Comparison of ENCODE assay signal across 7 mouse cellular contexts in genomic region chr2:130840846-130841245, GRCm38 (mm10).
DNase-seq lines count a peak whose midpoint lies in the region; ATAC-seq and TF ChIP-seq lines count a peak whose summit lies in the region.

No protein-coding gene starts in this region.

- TF ChIP-seq POLR2A in myocyte (IDR thresholded peaks at IDR 0.05; ENCODE audit: insufficient read length, low read depth): no peak

- no peak overlapping the region for H3K9ac ChIP-seq in heart, embryonic 11.5 days (ENCODE audit: low read depth, low read length)
- H3K9ac ChIP-seq in kidney, postnatal 0 days (ENCODE audit: low read depth, low read length): no peak overlapping the region
- H3K9ac ChIP-seq in limb, embryonic 15.5 days: no peak overlapping the region

- H3K36me3 ChIP-seq in heart, embryonic 11.5 days (ENCODE audit: control insufficient read depth, insufficient read depth, low read length): peaks cover 3% of the 10 kb centered on the region; the same call in 1 of the 2 replicates
- H3K36me3 ChIP-seq in kidney, postnatal 0 days (ENCODE audit: insufficient read depth, low read length): no peaks in the 10 kb centered on the region
- H3K36me3 ChIP-seq in limb, embryonic 15.5 days: no peaks in the 10 kb centered on the region
- H3K36me3 ChIP-seq in myocyte (ENCODE audit: control insufficient read depth, insufficient read depth): no peaks in the 10 kb centered on the region

- no peak overlapping the region for H3K4me3 ChIP-seq in heart, embryonic 11.5 days (ENCODE audit: low read depth, low read length)
- H3K4me3 ChIP-seq in kidney, postnatal 0 days (replicated peaks; ENCODE audit: low read depth, low read length): peak overlapping the region; percentile 99
- peak overlapping the region; percentile 71; the same call in 1 of the 2 replicates for H3K4me3 ChIP-seq in limb, embryonic 15.5 days
- peak overlapping the region; percentile 88 for H3K4me3 ChIP-seq in myocyte

- 9% methylated on average over 4 of the region's 4 CpGs for WGBS in heart, embryonic 11.5 days (ENCODE audit: insufficient replicate concordance)
- WGBS in kidney, postnatal 0 days: 6% methylated on average over 4 of the region's 4 CpGs
- 5% methylated on average over 4 of the region's 4 CpGs for WGBS in limb, embryonic 15.5 days

- H3K4me1 ChIP-seq in heart, embryonic 11.5 days (ENCODE audit: control insufficient read depth, insufficient read depth, low read length): peaks cover 35% of the 10 kb centered on the region
- no peaks in the 10 kb centered on the region for H3K4me1 ChIP-seq in kidney, postnatal 0 days (replicated peaks; ENCODE audit: insufficient read depth, low read length)
- H3K4me1 ChIP-seq in limb, embryonic 15.5 days: peaks cover 17% of the 10 kb centered on the region; the same call in 1 of the 2 replicates

- H3K79me2 ChIP-seq in myocyte (ENCODE audit: control insufficient read depth, insufficient read depth): peaks cover 28% of the 10 kb centered on the region

- H3ac ChIP-seq in myocyte (ENCODE audit: control insufficient read depth, insufficient read length): no peak overlapping the region

- no peak for ATAC-seq in heart, embryonic 11.5 days (replicated peaks; ENCODE audit: insufficient number of reproducible peaks, low FRiP score, low TSS enrichment)
- peak; percentile 70 for ATAC-seq in kidney, postnatal 0 days (replicated peaks; ENCODE audit: low FRiP score, low read depth)
- ATAC-seq in limb, embryonic 15.5 days (ENCODE audit: insufficient number of reproducible peaks, low FRiP score, low TSS enrichment, low read depth): no peak

- H3K4me2 ChIP-seq in heart, embryonic 11.5 days: peak overlapping the region; percentile 82
- peak overlapping the region; percentile 96 for H3K4me2 ChIP-seq in kidney, postnatal 0 days (ENCODE audit: low read length)
- peak overlapping the region; percentile 60 for H3K4me2 ChIP-seq in limb, embryonic 15.5 days
- no peak overlapping the region for H3K4me2 ChIP-seq in myocyte (ENCODE audit: low read depth)

- TF ChIP-seq CTCF in kidney, postnatal 0 days (IDR thresholded peaks at IDR 0.05; ENCODE audit: low read depth): no peak

- H3K9me3 ChIP-seq in heart, embryonic 11.5 days (replicated peaks; ENCODE audit: control insufficient read depth, low read length): no peaks in the 10 kb centered on the region
- H3K9me3 ChIP-seq in kidney, postnatal 0 days (replicated peaks; ENCODE audit: low read length): no peaks in the 10 kb centered on the region
- no peaks in the 10 kb centered on the region for H3K9me3 ChIP-seq in limb, embryonic 15.5 days

- H3K27me3 ChIP-seq in heart, embryonic 11.5 days (ENCODE audit: control insufficient read depth, insufficient read depth, low read length): no peaks in the 10 kb centered on the region
- no peaks in the 10 kb centered on the region for H3K27me3 ChIP-seq in kidney, postnatal 0 days (ENCODE audit: insufficient read depth, low read length)
- H3K27me3 ChIP-seq in limb, embryonic 15.5 days: no peaks in the 10 kb centered on the region
- no peaks in the 10 kb centered on the region for H3K27me3 ChIP-seq in myocyte (ENCODE audit: control insufficient read depth, insufficient read depth, insufficient read length)

- H3K27ac ChIP-seq in heart, embryonic 11.5 days (ENCODE audit: low read depth, low read length): no peak overlapping the region; the same call in 1 of the 2 replicates
- H3K27ac ChIP-seq in kidney, postnatal 0 days: peak overlapping the region; percentile 93
- peak overlapping the region; percentile 98 for H3K27ac ChIP-seq in limb, embryonic 15.5 days

- DNase-seq in c-Kit-positive CD71-negative TER-119-negative erythroid progenitor cells, embryonic 14.5 days (ENCODE audit: low read depth): peak; percentile 40
- DNase-seq in embryo, embryonic 10.5 days (ENCODE audit: low spot score): peak; percentile 93
- DNase-seq in kidney, postnatal 0 days (ENCODE audit: low spot score): peak; percentile 93
- DNase-seq in adipocyte (ENCODE audit: low spot score): no peak

TF ChIP-seq in myocyte, 11 proteins besides CTCF, POLR2A, EP300 and RAD21:
- TF ChIP-seq USF1 (IDR thresholded peaks at IDR 0.05; ENCODE audit: low read depth) (no peak), E2F4 (IDR thresholded peaks at IDR 0.05; ENCODE audit: insufficient read depth) (no peak), REST (IDR thresholded peaks at IDR 0.05; ENCODE audit: insufficient read depth, insufficient read length) (no peak), MAX (IDR thresholded peaks at IDR 0.05; ENCODE audit: low read depth) (no peak), TCF12 (IDR thresholded peaks at IDR 0.05; ENCODE audit: insufficient read depth, poor library complexity, severe bottlenecking) (no peak), SRF (IDR thresholded peaks at IDR 0.05; ENCODE audit: control insufficient read depth, insufficient read length, low read depth) (no peak), MYOG (IDR thresholded peaks at IDR 0.05; ENCODE audit: control insufficient read depth in 1 of 3, insufficient read depth in 1 of 3, insufficient read length in 2 of 3, low read depth in 2 of 3) (no peak)
